Mouse (Mus musculus): ENCODE data around the gene Zc3hav1. TPM values are rescaled to one million over a fixed set of nuclear protein-coding genes. Genes with fewer than 3 reads are reported as not detected.
"Not testable (repeated sequence)": the region's sequence is repeated elsewhere in the genome, so short reads cannot be mapped to it uniquely, and the experiment has no call there.

The Zc3hav1 gene
- total and polyA plus RNA-seq, 2 experiments from 2014 or later: 2.1 to 3.5 TPM

- Histone ChIP-seq H3K9ac (replicated peaks; ENCODE audit: low read length, poor library complexity, severe bottlenecking) (no peak overlapping the region), H3K4me3 (ENCODE audit: low read depth, low read length) (no peak overlapping the region), H3K4me1 (ENCODE audit: insufficient read depth, low read length) (no peaks in the 10 kb centered on the region), H3K4me2 (ENCODE audit: low read depth, low read length, poor library complexity, severe bottlenecking) (no peak overlapping the region), H3K27ac (ENCODE audit: low read depth, low read length) (no peak overlapping the region), H3K36me3 (ENCODE audit: insufficient read depth, low read length) (no peaks in the 10 kb centered on the region), H3K9me3 (ENCODE audit: low read length) (no peaks in the 10 kb centered on the region), H3K27me3 (ENCODE audit: insufficient read depth, low read length) (no peaks in the 10 kb centered on the region)
- 82% methylated on average over 3 of the region's 3 CpGs for WGBS
- ATAC-seq (ENCODE audit: low FRiP score) (no peak), DNase-seq (ENCODE audit: low spot score) (no peak)
- peak; percentile 11; the same call in 1 of the 2 replicates for TF ChIP-seq CTCF (IDR thresholded peaks at IDR 0.05)
Measured at GRCm38 (mm10) chr6:38369945-38370344, 15.5 kb upstream of the Zc3hav1 start.

GRCm38 (mm10) chr6:38364121-38364520, 9.7 kb upstream of the Zc3hav1 start:
- no peaks in the 10 kb centered on the region for H3K4me1 ChIP-seq (ENCODE audit: insufficient read depth, low read length)
- no peak for TF ChIP-seq CTCF (IDR thresholded peaks at IDR 0.05)
- H3K36me3 ChIP-seq (ENCODE audit: insufficient read depth, low read length): no peaks in the 10 kb centered on the region

GRCm38 (mm10) chr6:38363370-38363769, 9.0 kb upstream of the Zc3hav1 start:
- ATAC-seq (ENCODE audit: low FRiP score) (no peak), DNase-seq (ENCODE audit: low spot score) (no peak)
- no peaks in the 10 kb centered on the region for H3K36me3 ChIP-seq (ENCODE audit: insufficient read depth, low read length)
- H3K9ac ChIP-seq (replicated peaks; ENCODE audit: low read length, poor library complexity, severe bottlenecking): no peak overlapping the region
- no peak overlapping the region for H3K27ac ChIP-seq (ENCODE audit: low read depth, low read length)
- no peaks in the 10 kb centered on the region for H3K9me3 ChIP-seq (ENCODE audit: low read length)
- no peaks in the 10 kb centered on the region for H3K27me3 ChIP-seq (ENCODE audit: insufficient read depth, low read length)
- WGBS: 64% methylated on average over 4 of the region's 4 CpGs
- H3K4me3 ChIP-seq (ENCODE audit: low read depth, low read length): no peak overlapping the region
- H3K4me2 ChIP-seq (ENCODE audit: low read depth, low read length, poor library complexity, severe bottlenecking): no peak overlapping the region
- no peak for TF ChIP-seq CTCF (IDR thresholded peaks at IDR 0.05)
- no peaks in the 10 kb centered on the region for H3K4me1 ChIP-seq (ENCODE audit: insufficient read depth, low read length)

More at GRCm38 (mm10) chr6:38364121-38364520, 9.7 kb upstream of the Zc3hav1 start:
- no peak for DNase-seq (ENCODE audit: low spot score)
- H3K9me3 ChIP-seq (ENCODE audit: low read length): no peaks in the 10 kb centered on the region
- H3K27me3 ChIP-seq (ENCODE audit: insufficient read depth, low read length): no peaks in the 10 kb centered on the region
- no peak overlapping the region for H3K9ac ChIP-seq (replicated peaks; ENCODE audit: low read length, poor library complexity, severe bottlenecking)
- H3K27ac ChIP-seq (ENCODE audit: low read depth, low read length): no peak overlapping the region
- no peak overlapping the region for H3K4me3 ChIP-seq (ENCODE audit: low read depth, low read length)
- no peak for ATAC-seq (ENCODE audit: low FRiP score)
- H3K4me2 ChIP-seq (ENCODE audit: low read depth, low read length, poor library complexity, severe bottlenecking): no peak overlapping the region

- Histone ChIP-seq H3K36me3 (ENCODE audit: insufficient read depth, low read length) (no peaks in the 10 kb centered on the region), H3K27ac (ENCODE audit: low read depth, low read length) (no peak overlapping the region), H3K9me3 (ENCODE audit: low read length) (no peaks in the 10 kb centered on the region), H3K27me3 (ENCODE audit: insufficient read depth, low read length) (no peaks in the 10 kb centered on the region), H3K4me2 (ENCODE audit: low read depth, low read length, poor library complexity, severe bottlenecking) (no peak overlapping the region), H3K9ac (replicated peaks; ENCODE audit: low read length, poor library complexity, severe bottlenecking) (no peak overlapping the region), H3K4me3 (ENCODE audit: low read depth, low read length) (no peak overlapping the region), H3K4me1 (ENCODE audit: insufficient read depth, low read length) (no peaks in the 10 kb centered on the region)
- ATAC-seq (ENCODE audit: low FRiP score) (no peak), DNase-seq (ENCODE audit: low spot score) (no peak)
- no peak for TF ChIP-seq CTCF (IDR thresholded peaks at IDR 0.05)
- WGBS: 71% methylated on average over 1 of the region's 1 CpGs
Measured at GRCm38 (mm10) chr6:38361937-38362336, 7.5 kb upstream of the Zc3hav1 start.

GRCm38 (mm10) chr6:38361065-38361464, 6.7 kb upstream of the Zc3hav1 start:
- H3K9ac ChIP-seq (replicated peaks; ENCODE audit: low read length, poor library complexity, severe bottlenecking): no peak overlapping the region
- TF ChIP-seq CTCF (IDR thresholded peaks at IDR 0.05): no peak
- DNase-seq (ENCODE audit: low spot score): no peak
- H3K27ac ChIP-seq (ENCODE audit: low read depth, low read length): no peak overlapping the region
- no peaks in the 10 kb centered on the region for H3K4me1 ChIP-seq (ENCODE audit: insufficient read depth, low read length)
- H3K36me3 ChIP-seq (ENCODE audit: insufficient read depth, low read length): no peaks in the 10 kb centered on the region
- ATAC-seq (ENCODE audit: low FRiP score): no peak
- H3K4me2 ChIP-seq (ENCODE audit: low read depth, low read length, poor library complexity, severe bottlenecking): no peak overlapping the region
- H3K27me3 ChIP-seq (ENCODE audit: insufficient read depth, low read length): peaks cover 7% of the 10 kb centered on the region; the same call in 1 of the 2 replicates
- H3K4me3 ChIP-seq (ENCODE audit: low read depth, low read length): no peak overlapping the region
- H3K9me3 ChIP-seq (ENCODE audit: low read length): no peaks in the 10 kb centered on the region
- WGBS: 85% methylated on average over 4 of the region's 4 CpGs

GRCm38 (mm10) chr6:38359736-38360499, 5.5 kb upstream of the Zc3hav1 start:
- H3K27ac ChIP-seq (ENCODE audit: low read depth, low read length): no peak overlapping the region
- no peaks in the 10 kb centered on the region for H3K4me1 ChIP-seq (ENCODE audit: insufficient read depth, low read length)
- H3K36me3 ChIP-seq (ENCODE audit: insufficient read depth, low read length): no peaks in the 10 kb centered on the region
- no peak for TF ChIP-seq CTCF (IDR thresholded peaks at IDR 0.05)
- 88% methylated on average over 12 of the region's 12 CpGs for WGBS
- DNase-seq (ENCODE audit: low spot score) (no peak), ATAC-seq (ENCODE audit: low FRiP score) (no peak)
- H3K4me2 ChIP-seq (ENCODE audit: low read depth, low read length, poor library complexity, severe bottlenecking): no peak overlapping the region
- H3K27me3 ChIP-seq (ENCODE audit: insufficient read depth, low read length): peaks cover 10% of the 10 kb centered on the region; the same call in 1 of the 2 replicates
- no peaks in the 10 kb centered on the region for H3K9me3 ChIP-seq (ENCODE audit: low read length)
- H3K4me3 ChIP-seq (ENCODE audit: low read depth, low read length): no peak overlapping the region
- H3K9ac ChIP-seq (replicated peaks; ENCODE audit: low read length, poor library complexity, severe bottlenecking): no peak overlapping the region

GRCm38 (mm10) chr6:38359044-38359735, 4.8 kb upstream of the Zc3hav1 start:
- H3K9ac ChIP-seq (replicated peaks; ENCODE audit: low read length, poor library complexity, severe bottlenecking); H3K36me3 ChIP-seq (ENCODE audit: insufficient read depth, low read length); H3K27ac ChIP-seq (ENCODE audit: low read depth, low read length); H3K4me1 ChIP-seq (ENCODE audit: insufficient read depth, low read length); DNase-seq (ENCODE audit: low spot score); ATAC-seq (ENCODE audit: low FRiP score); H3K4me3 ChIP-seq (ENCODE audit: low read depth, low read length); H3K9me3 ChIP-seq (ENCODE audit: low read length); H3K4me2 ChIP-seq (ENCODE audit: low read depth, low read length, poor library complexity, severe bottlenecking): not testable (repeated sequence)
- peaks cover 16% of the 10 kb centered on the region for H3K27me3 ChIP-seq (ENCODE audit: insufficient read depth, low read length)
- WGBS: 93% methylated on average over 10 of the region's 11 CpGs
